Mouse (Mus musculus) kidney, adult 8-10 months (tissue): ENCODE measurements around the gene Tpcn2.

ENCODE experiments used
- DNase-seq, 2 experiments: peaks; one replicate each; pipeline ENCODE4 v3.0.0; 2022

The Tpcn2 gene

DNA sequence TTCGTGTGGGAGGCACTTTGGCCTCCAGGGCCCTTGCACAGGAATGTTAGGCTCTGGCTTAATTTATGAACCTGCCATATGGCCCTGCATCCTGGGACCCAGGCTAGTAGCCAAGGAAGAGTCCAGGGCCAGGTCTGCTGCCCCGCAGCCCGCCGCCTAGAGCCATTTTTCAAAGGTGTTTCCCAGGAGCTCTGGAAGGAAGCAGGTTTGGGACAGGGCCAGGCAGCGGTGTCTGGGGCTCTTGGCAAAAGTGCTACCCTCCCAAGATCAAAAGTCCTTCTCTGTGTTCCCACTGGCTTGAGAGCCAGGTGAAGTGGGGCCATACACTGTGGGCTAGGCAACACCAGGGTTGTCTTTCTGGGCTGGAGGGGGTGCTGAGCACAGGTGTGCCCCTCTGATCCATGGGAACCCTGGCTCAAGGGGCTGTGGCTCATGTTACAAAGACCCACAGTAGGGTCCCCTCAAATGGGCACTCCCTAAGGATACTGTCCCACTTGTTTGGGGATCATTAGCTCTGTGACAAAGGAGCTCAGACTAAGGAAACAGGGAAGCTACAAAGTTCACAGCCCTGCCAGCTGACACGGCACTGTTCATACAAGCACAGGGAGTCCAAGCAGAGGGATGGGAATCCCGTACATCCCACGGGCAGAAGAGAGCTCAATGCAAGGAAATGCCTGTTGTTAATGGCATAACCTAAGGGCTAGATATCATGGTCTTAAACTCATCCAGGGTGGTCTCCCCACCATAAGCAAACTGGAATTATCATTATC lies 43.9 kb downstream of the Tpcn2 start:
- DNase-seq = peak; percentile 81 to 82

- no peak for DNase-seq
These were observed 44.7 kb downstream of the Tpcn2 start for GRCm38 (mm10) chr7:145239145-145239544.

DNA sequence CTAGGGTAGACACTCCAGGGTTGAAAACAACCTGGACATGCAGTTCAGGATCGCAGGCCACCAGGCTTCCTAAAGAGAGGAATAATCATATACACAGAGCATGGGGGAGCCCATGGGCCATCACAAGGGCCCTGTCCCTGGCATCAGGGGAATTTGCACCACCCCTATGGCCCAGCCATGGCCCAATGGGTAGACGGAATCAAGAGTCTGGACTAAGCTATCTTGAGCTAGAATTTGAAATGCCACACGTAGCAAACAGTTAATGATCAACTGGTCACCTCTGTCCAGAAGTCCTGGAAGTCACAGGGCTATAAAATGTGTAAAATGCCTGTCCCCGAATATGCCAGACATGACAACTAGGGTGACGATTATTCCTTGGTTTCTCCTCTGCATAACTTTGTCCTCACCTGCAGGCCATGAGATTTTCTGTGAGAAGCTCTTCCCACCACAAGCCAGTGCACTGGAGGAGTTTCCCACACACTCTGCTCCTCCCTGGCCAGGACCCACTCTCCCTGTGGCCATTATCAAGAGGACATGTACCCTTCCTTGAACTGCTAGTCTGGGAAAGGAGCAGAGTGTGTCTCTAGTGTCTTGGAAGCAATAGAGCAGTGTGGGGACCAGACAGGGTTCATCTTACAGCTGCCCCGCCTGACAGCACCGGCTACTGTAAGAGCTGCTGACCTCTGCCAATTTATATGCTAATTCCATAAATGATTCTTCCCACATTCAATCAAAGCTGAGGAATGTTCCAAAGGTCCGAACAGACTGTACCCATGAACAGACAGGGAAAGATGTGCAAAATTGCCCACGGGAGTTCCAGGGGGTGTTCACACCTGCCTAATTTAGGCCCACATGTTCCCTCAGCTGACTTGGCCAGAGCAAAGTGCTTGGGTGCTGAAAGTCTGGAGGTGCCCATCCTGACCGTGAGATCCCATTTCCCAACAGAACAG lies 48.7 kb downstream of the Tpcn2 start:
- peak; percentile 88 to 89 for DNase-seq

- peak; percentile 96 to 98 for DNase-seq
These were observed 52.2 kb downstream of the Tpcn2 start for GRCm38 (mm10) chr7:145231659-145232058.

DNA sequence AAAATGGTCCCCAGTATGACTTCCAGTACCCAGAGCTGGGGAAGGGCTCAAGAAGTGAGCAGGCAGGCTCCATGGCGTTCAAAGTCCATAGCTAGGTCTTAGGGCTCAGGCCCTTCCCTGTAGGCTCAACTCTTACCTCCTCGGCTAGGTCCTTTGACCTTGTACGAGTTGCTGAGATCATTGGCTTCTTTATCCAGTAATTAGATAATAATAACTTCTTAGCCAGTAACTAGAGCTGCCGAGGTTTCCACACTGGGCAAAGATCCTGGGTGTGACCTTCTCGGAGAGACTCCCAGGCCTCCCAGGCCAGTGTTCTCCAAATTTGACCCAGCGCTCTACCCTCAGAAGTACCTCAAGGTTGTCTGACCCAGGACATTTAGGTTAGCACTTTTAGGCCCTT lies 57.2 kb downstream of the Tpcn2 start:
- peak in 1 of 2 experiments; percentile 65 for DNase-seq

DNA sequence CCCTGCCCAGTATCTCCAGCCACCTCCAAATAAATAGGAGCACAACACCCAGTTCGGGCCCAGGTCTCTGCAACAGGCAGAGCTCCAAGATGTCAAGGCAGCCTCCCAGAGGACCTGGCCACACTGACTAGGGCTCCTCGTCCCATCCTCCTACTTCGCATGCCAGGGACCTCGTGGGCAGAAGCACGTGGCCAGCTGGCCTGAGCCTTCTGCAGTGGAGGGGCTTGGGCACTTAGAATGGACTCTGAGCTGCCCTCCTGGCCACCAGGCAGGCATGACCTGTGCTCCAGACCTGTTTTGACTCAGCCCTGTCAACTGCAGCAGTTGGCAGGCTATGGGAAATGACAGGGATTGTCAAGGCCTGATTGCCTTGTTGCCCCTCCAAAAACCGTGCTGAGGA lies 58.2 kb downstream of the Tpcn2 start:
- peak; percentile 83 to 85 for DNase-seq

DNA sequence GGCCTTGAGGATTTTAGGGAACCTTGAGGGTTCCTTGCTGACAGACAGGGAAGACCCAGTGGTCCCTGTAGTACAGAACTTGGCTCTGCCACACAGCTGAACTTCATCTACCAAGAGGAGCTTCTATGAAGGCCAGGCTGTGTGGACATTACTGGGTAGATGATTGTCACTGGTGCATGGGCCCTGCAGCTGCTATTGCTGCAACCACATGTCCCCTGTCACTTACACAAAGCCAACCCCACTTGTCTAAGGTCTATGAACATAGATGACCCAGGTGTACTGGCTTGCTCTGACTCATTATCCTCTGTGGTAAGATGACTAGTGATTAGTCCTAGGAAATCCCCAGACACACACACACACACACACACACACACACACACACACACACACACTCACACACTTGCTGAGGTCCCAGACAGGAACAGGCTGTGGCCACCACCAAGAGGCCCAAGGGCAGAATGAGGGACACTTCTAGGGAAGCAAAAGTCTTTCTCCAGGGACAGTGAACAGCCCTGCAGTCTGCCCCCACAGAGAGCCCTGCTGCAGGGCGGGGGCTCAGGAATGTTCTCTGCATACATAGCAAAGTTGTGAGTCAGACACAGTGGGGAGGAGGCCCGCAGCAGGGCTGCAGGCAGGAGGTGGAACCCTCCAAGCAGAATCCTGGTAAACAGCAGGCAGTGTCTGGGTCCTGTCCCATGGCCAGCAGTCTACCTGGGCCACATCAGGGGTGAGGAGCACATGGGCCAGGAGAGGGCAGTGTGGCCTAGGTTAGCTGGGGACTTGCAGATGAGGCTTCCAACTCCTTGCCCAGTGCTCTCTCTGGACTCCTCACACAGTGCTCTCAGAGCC lies 61.7 kb downstream of the Tpcn2 start:
- DNase-seq = peak; percentile 75 to 78

- DNase-seq = no peak
These were observed 62.5 kb downstream of the Tpcn2 start for GRCm38 (mm10) chr7:145221346-145221745.

DNA sequence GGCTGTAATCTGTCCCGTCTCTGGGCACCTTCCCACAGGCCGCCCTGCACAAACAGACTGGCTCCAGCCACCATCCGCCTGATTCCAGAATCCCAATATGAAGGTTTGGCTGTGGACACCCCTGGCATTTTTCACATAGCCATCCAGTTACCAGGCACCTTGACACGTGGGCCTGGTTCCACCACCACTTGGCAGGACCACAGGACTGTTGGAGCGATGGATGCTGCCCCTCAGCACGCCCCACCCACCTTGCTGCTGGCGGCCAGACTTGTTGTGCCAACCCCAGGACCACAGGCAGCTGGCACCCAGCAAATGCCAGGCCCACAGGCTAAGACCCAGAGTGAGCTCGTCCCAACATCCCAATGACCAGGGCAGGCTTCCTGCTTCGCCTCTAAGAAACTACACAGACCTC lies 64.4 kb downstream of the Tpcn2 start:
- peak in 1 of 2 experiments; percentile 66 for DNase-seq

GRCm38 (mm10) chr7:145216591-145216990 lies 67.2 kb downstream of the Tpcn2 start:
- no peak for DNase-seq

DNA sequence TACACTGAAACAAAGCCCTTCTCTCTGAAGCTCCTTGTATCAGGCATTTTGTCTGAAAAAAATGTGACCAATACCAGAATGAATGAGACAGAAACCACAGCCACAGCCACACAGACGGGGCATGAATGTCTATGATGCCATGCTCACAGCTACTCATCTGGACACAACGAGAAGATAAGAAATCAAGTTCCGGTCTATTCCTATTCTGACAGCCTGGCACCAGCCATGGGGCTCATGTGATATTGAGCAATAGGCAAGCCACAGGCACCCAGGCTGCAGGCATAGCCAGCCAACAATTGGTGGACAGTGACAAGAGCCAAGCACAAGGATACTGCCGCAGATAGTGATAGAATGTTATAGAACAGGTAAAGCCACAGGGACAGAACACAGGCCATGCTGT lies 68.3 kb downstream of the Tpcn2 start:
- no peak for DNase-seq

- DNase-seq = no peak
These were observed 71.8 kb downstream of the Tpcn2 start for GRCm38 (mm10) chr7:145211680-145212659.

GRCm38 (mm10) chr7:145210477-145211070 lies 73.2 kb downstream of the Tpcn2 start:
- no peak for DNase-seq

GRCm38 (mm10) chr7:145208006-145208405 lies 75.8 kb downstream of the Tpcn2 start, which contains the start of gene 1810010D01Rik:
TSS of gene 1810010D01Rik (minus strand) at chr7:145208119.
- no peak for DNase-seq

GRCm38 (mm10) chr7:145206801-145207200 lies 77.0 kb downstream of the Tpcn2 start:
- DNase-seq = no peak

DNA sequence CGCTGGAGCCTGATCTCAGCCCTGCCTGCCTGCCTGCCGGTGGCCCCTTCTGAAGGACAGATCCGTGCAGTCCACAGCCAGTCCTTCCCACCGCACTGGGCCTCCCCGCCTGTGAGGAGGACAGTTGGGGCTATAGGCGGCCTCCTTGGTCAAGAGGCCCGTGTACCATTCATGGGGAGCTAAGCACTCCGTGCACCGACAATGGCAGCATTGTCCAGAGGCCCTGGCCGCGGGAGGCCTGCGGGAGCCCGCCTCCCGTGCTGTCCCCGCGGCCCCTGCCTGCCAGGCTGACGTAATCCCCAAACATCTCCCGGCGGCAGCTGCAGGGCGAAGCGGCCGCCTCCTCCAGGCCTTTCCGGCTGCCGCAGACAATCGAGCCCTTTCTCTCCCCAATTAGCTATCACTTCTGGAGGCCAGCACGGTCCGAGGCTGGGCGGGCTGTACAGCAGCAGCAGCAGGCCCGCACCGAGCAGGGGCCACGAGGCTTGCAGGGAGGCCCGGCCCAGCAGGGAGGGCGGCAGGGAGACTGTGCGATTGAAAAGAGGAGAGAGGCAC lies 77.7 kb downstream of the Tpcn2 start:
- DNase-seq = peak in 1 of 2 experiments; percentile 43

DNA sequence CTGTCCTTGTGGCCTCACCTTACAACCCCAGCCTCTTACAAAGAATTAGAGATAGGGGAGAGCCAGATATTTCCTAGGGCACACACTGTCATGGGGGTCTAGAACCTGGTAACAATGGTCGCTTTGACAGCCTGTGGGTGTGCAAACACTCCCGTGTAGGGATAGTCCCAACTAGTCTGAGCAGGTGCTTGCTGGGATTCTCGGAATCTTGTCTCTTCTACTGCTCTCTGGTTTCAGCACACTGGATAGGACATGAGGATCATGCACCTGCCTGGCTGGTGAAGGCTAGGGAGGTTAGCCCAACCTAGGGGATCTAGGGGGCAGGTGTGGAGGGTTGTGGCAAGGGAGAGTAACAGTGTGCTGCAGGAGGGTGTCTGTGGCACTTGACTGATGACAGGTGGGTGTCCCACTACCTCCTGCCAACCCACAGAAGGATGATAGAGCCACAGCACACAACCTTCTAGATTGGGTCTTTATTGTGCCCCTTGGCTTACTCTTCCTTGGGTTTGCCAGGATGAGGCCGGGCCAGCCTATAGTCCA lies 78.4 kb downstream of the Tpcn2 start:
- no peak for DNase-seq

DNA sequence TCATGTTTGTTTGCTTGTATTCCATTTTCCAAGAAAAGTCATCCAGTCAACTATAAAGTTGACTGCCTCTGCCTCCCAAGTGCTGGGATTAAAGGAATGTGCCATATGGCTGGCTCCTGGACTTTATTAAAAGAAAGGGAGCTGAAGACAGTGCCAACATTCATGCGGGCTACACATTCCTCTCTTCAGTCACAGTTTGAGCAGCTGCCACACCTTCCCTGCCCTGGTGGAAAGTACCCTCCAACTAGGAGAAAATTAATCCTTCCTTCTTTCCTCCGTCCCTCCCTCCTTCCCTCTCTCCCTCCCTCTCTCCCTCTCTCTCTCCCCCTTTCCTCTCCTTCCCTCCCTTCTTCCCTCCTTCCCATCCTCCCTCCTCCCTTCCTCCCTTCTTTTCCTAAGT lies 84.1 kb downstream of the Tpcn2 start:
- DNase-seq = no peak

- no peak for DNase-seq
These were observed 85.5 kb downstream of the Tpcn2 start for GRCm38 (mm10) chr7:145198223-145198714.

DNA sequence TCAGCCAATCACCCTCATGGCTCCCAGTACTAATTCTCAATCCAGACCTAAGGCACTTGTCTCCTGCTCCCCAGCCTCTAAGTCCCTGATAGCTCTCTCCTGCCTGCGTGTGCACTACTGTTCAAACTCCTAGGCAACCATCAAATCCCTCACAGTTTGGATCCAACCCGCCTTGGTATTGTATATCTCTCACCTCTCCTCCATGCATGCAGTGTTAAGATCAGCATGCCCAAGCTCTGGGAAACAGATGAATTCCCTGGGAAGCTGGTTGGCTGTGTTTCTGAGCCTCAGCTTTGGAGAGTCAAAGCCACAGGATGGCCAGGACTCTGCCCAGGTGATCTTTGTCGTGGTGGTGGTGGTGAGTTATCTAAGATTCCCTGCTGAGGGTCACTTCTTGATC lies 86.1 kb downstream of the Tpcn2 start:
- DNase-seq = no peak
